Comparison of ENCODE assay signal across 9 mouse cellular contexts in the genomic region with DNA sequence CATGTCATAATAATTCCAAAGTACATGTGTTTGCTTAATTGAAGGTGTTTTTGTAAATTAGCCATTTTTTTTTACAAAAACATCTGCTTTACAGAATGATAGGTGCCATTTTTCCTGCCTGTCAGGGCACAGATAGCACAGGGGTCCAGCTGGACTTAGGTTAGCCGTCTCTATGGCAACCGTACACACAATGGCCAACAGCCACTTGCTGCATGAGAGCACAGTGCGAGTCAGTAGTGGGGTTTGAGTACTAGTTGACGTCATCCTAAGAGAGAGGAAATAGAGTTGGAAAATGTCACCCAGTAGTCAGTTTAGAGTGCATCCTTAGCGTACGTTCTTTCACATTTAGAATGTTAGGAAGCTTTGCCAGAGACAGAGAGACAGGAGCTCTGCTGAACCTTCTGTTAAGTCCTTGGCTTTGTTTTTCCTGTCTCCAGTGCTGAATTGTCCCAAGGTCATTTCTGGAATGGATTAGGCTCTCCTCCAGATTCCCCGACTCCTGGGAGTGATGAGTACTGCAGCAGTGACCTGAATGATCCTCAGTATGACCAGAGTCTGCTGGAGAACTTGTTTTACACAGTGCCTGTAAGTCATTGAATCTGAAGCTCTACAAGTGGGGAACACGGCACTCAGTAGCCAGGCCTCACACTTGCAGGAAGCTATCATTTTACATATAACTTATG. TPM values are rescaled to one million over a fixed set of nuclear protein-coding genes. Genes with fewer than 3 reads are reported as not detected.
DNase-seq lines count a peak whose midpoint lies in the region.
"Had no signal": no experiment of that assay in that cellular context is flagged by ENCODE, and none has a peak within 500 bp of the region (broad histone marks: within the 10 kb centered on the region; RNA-seq: fewer than 3 reads in every experiment).

No protein-coding gene starts in this region.

- DNase-seq in adrenal gland, adult 8-10 months, result peak; percentile 24
- DNase-seq in adrenal gland, adult 18-20 months (ENCODE audit: low spot score in 2 of 2), result no peak
- peak; percentile 24 to 49 for DNase-seq in lung, adult 18-20 months
- DNase-seq in lung, postnatal 14 days, result no peak
- DNase-seq in heart, adult 8-10 months (ENCODE audit: low spot score), result peak; percentile 19
- peak; percentile 50 for DNase-seq in lung, postnatal 36 days
- DNase-seq in layer of hippocampus, adult 8-10 months (ENCODE audit: low spot score in 2 of 2), result no peak
- DNase-seq in frontal cortex, postnatal 14 days (ENCODE audit: low spot score in 2 of 2), result no peak
- DNase-seq: kidney, adult 11 months had no signal

RNA-seq across cellular contexts. Expression of a gene that starts 27.3 kb away (rescaled TPM):
- total RNA-seq in adrenal gland, adult 8-10 months (2022), result 10 to 100 TPM; 55.4 to 65.8 (median 61.8) TPM
- 10 to 100 TPM; 74.6 to 77.5 TPM for total RNA-seq in adrenal gland, adult 18-20 months (2021)
- total RNA-seq in heart, adult 8-10 months (2022), result 10 to 100 TPM; 36.0 to 38.6 (median 36.9) TPM
- 100 to 1,000 TPM; 136 to 154 (median 142) TPM for total RNA-seq in layer of hippocampus, adult 8-10 months (2022)

RNA-seq across cellular contexts. Expression of a gene that starts 27.3 kb away (rescaled TPM):
- total RNA-seq in adrenal gland, adult 8-10 months (2022), result 10 to 100 TPM; 19.7 to 29.1 (median 26.8) TPM
- 10 to 100 TPM; 17.4 to 20.2 TPM for total RNA-seq in adrenal gland, adult 18-20 months (2021)
- 1 to 10 TPM; 7.5 to 9.7 (median 8.5) TPM for total RNA-seq in heart, adult 8-10 months (2022)
- total RNA-seq in layer of hippocampus, adult 8-10 months (2022), result 10 to 100 TPM; 19.8 to 27.6 (median 24.5) TPM

Comparison
In these comparisons a context has a peak if more than half of its experiments do, and no peak if none do; other contexts are left out.
1. DNase-seq: peak in adrenal gland, adult 8-10 months (single experiment), lung, adult 18-20 months (2 of 2), heart, adult 8-10 months (single experiment) and lung, postnatal 36 days (single experiment); none in adrenal gland, adult 18-20 months (0 of 2), lung, postnatal 14 days (single experiment), layer of hippocampus, adult 8-10 months (0 of 2) and frontal cortex, postnatal 14 days (0 of 2).